Mouse (Mus musculus) testis, adult 2 months (tissue): Measurements from ENCODE around the gene Dpf1.

Source experiments
- CTCF ChIP-seq: fragments of 200-500 bp; IDR thresholded peaks from 2 replicates; pipeline ENCODE4 v1.5.1; 2012; ENCODE audit warnings: low read depth, mild to moderate bottlenecking, inconsistent platforms, low read length, moderate library complexity; ENCODE audit not compliant: control insufficient read depth, insufficient read depth, insufficient replicate concordance
- POLR2A ChIP-seq: fragments of 200-500 bp; IDR thresholded peaks from 2 replicates; pipeline ENCODE4 v1.6.1; 2012; ENCODE audit warnings: low read depth, mild to moderate bottlenecking, inconsistent platforms, low read length, moderate library complexity; ENCODE audit not compliant: control insufficient read depth

DNA sequence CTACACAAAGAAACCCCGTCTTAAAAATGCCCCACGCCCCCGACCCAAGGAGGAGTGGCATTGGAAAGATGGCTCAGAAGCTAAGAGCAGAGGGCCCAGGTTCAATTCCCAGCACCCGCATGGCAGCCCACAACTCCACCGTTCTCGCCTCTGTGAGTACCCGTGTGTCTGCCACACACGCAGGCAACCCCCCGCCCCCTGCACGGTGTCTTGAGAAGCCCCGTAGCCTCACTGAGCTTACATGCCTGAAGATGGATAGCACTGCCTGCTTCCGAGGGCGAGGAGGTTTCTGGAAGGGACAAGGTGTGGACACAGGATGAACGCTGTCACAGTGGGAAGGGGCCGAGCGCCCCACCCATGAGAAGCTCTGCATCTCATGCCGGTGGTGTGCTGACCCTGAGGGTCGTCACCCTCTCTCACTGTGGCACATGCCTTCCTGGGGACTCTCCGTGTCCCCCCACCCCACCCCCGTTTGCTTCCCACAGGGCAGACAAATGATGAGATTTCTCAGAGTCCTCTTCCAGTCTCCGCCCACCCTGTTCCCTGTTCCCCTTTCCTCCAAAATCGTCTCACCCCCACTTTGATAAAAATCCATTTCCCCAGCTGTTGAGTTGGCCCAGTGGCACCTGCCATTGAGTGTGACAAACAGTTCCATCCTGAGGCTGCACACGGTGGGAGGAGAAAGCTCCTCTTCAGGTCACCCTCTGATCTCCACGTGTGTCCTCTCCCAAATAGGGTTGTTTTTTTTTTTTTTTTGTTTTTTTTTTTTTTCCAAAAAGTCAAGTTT is 7.7 kb upstream of the Dpf1 start:
- TF ChIP-seq CTCF, result no peak
- TF ChIP-seq POLR2A, result no peak
